Mouse (Mus musculus) hindlimb bud, embryonic 11.5 days (tissue): ENCODE measurements at regions not wholly inside any gene's neighbourhood (a gene's known extent, or its start where the extent isn't known, plus 50 kb on each side); places are given as distances from the start of the nearest gene placed in this dataset.
"Not testable (repeated sequence)": the region's sequence is repeated elsewhere in the genome, so short reads cannot be mapped to it uniquely, and the experiment has no call there.

ENCODE experiments used
- DNase-seq: peaks from one replicate; pipeline ENCODE4 v3.0.0-alpha.2; 2012; ENCODE audit warnings: low read depth, low spot score; ENCODE audit errors: extremely low spot score

- no peak for DNase-seq
These were observed 347.2 kb downstream of the Sox9 start for GRCm38 (mm10) chr11:113129192-113129591.

- DNase-seq, result no peak
These were observed 348.0 kb downstream of the Sox9 start for GRCm38 (mm10) chr11:113129975-113130374.

GRCm38 (mm10) chr11:113132078-113133064 lies 350.3 kb downstream of the Sox9 start:
- no peak for DNase-seq

GRCm38 (mm10) chr11:113133407-113133806 lies 351.4 kb downstream of the Sox9 start:
- DNase-seq, result no peak

- no peak for DNase-seq
These were observed 353.2 kb downstream of the Sox9 start for GRCm38 (mm10) chr11:113135261-113135660.

GRCm38 (mm10) chr11:113138462-113138861 lies 356.4 kb downstream of the Sox9 start:
- no peak for DNase-seq

GRCm38 (mm10) chr11:113140595-113140994 lies 358.6 kb downstream of the Sox9 start:
- DNase-seq, result no peak

- no peak for DNase-seq
These were observed 360.8 kb downstream of the Sox9 start for GRCm38 (mm10) chr11:113142816-113143215.

- no peak for DNase-seq
These were observed 362.0 kb downstream of the Sox9 start for GRCm38 (mm10) chr11:113143839-113144627.

GRCm38 (mm10) chr11:113145721-113146120 lies 363.7 kb downstream of the Sox9 start:
- DNase-seq, result no peak

- no peak for DNase-seq
These were observed 364.7 kb downstream of the Sox9 start for GRCm38 (mm10) chr11:113146762-113147161.

- no peak for DNase-seq
These were observed 365.6 kb downstream of the Sox9 start for GRCm38 (mm10) chr11:113147535-113148197.

GRCm38 (mm10) chr11:113148198-113148537 lies 366.1 kb downstream of the Sox9 start:
- no peak for DNase-seq

GRCm38 (mm10) chr11:113155515-113155914 lies 373.5 kb downstream of the Sox9 start:
- no peak for DNase-seq

GRCm38 (mm10) chr11:113163941-113164340 lies 381.9 kb downstream of the Sox9 start:
- DNase-seq, result no peak

GRCm38 (mm10) chr11:113164510-113164909 lies 382.5 kb downstream of the Sox9 start:
- DNase-seq, result no peak

GRCm38 (mm10) chr11:113165069-113165795 lies 383.2 kb downstream of the Sox9 start:
- peak; percentile 67 for DNase-seq

- DNase-seq, result no peak
These were observed 384.5 kb downstream of the Sox9 start for GRCm38 (mm10) chr11:113166517-113166916.

GRCm38 (mm10) chr11:113172497-113173140 lies 390.6 kb downstream of the Sox9 start:
- DNase-seq, result no peak

GRCm38 (mm10) chr11:113173317-113173716 lies 391.3 kb downstream of the Sox9 start:
- not testable (repeated sequence) for DNase-seq
